ENCODE assay signal across 14 mouse cellular contexts in genomic region chr16:89870059-89870458, GRCm38 (mm10).
"Had no signal": no experiment of that assay in that cellular context is flagged by ENCODE, and none has a peak within 500 bp of the region (broad histone marks: within the 10 kb centered on the region; RNA-seq: fewer than 3 reads in every experiment).

No protein-coding gene starts in this region.

- DNase-seq: kidney, adult 9 months; kidney, postnatal 36 days; liver; lung, adult 2 months; midbrain, embryonic 14.5 days; retina, postnatal 1 day; right cerebral cortex, postnatal 4 days; spleen, adult 18-20 months; thymus, postnatal 4 days had no signal

- H3K27ac ChIP-seq: kidney, postnatal 0 days; limb, embryonic 12.5 days; liver, embryonic 14.5 days; midbrain, embryonic 10.5 days; neural tube, embryonic 13.5 days had no signal

- H3K4me2 ChIP-seq: limb, embryonic 12.5 days; neural tube, embryonic 13.5 days had no signal

- H3K27me3 ChIP-seq: limb, embryonic 12.5 days; neural tube, embryonic 13.5 days had no signal

- H3K9me3 ChIP-seq: limb, embryonic 12.5 days; neural tube, embryonic 13.5 days had no signal

- H3K4me3 ChIP-seq: limb, embryonic 12.5 days; midbrain, embryonic 10.5 days; neural tube, embryonic 13.5 days had no signal

- H3K9ac ChIP-seq: limb, embryonic 12.5 days; liver, embryonic 14.5 days; neural tube, embryonic 13.5 days had no signal
